Mouse (Mus musculus) myocyte (in vitro differentiated cells): ENCODE data around the gene Gucy1a1.

Source experiments
- E2F4 ChIP-seq: IDR thresholded peaks from one replicate; pipeline ENCODE4 v1.6.1; 2011; ENCODE audit warnings: mild to moderate bottlenecking, control low read depth, moderate library complexity; ENCODE audit not compliant: insufficient read depth
- MAX ChIP-seq: IDR thresholded peaks from one replicate; pipeline ENCODE4 v1.6.1; 2011; ENCODE audit warnings: low read depth, mild to moderate bottlenecking, control low read depth
- MYOD1 ChIP-seq, 3 experiments: IDR thresholded peaks; one replicate each; pipeline ENCODE4 v1.6.1; 2011; ENCODE audit warnings: control low read depth in 2 of 3, low read depth in 2 of 3, mild to moderate bottlenecking in 2 of 3, moderate library complexity in 1 of 3; ENCODE audit not compliant: insufficient read length in 2 of 3, control insufficient read depth in 1 of 3
- MYOG ChIP-seq, 3 experiments: IDR thresholded peaks; one replicate each; pipeline ENCODE4 v1.6.1; 2011; ENCODE audit warnings: control low read depth in 2 of 3, low read depth in 2 of 3, mild to moderate bottlenecking in 2 of 3; ENCODE audit not compliant: insufficient read length in 2 of 3, control insufficient read depth in 1 of 3, insufficient read depth in 1 of 3
- POLR2A ChIP-seq: IDR thresholded peaks from one replicate; pipeline ENCODE4 v1.6.1; 2011; ENCODE audit warnings: low read depth, mild to moderate bottlenecking, control low read depth, moderate library complexity; ENCODE audit not compliant: insufficient read length
- POLR2AphosphoS2 ChIP-seq: IDR thresholded peaks from one replicate; pipeline ENCODE4 v1.6.1; 2011; ENCODE audit warnings: low read depth, control low read depth; ENCODE audit not compliant: insufficient read length
- REST ChIP-seq: IDR thresholded peaks from one replicate; pipeline ENCODE4 v1.6.1; 2011; ENCODE audit warnings: mild to moderate bottlenecking, control low read depth, moderate library complexity; ENCODE audit not compliant: insufficient read depth, insufficient read length
- SRF ChIP-seq: IDR thresholded peaks from one replicate; pipeline ENCODE4 v1.6.1; 2011; ENCODE audit warnings: low read depth; ENCODE audit not compliant: control insufficient read depth, insufficient read length
- TCF12 ChIP-seq: IDR thresholded peaks from one replicate; pipeline ENCODE4 v1.6.1; 2011; ENCODE audit warnings: mild to moderate bottlenecking, control low read depth; ENCODE audit not compliant: poor library complexity, insufficient read depth, severe bottlenecking
- TCF3 ChIP-seq: IDR thresholded peaks from one replicate; pipeline ENCODE4 v1.6.1; 2011; ENCODE audit warnings: low read depth, control low read depth; ENCODE audit not compliant: insufficient read length
- USF1 ChIP-seq: IDR thresholded peaks from one replicate; pipeline ENCODE4 v1.6.1; 2011; ENCODE audit warnings: low read depth, mild to moderate bottlenecking, control low read depth, moderate library complexity

GRCm38 (mm10) chr3:82073741-82074181 lies 71.8 kb downstream of the Gucy1a1 start:
- TF ChIP-seq POLR2AphosphoS2 (no peak), POLR2A (no peak), TCF3 (no peak), REST (no peak), MAX (no peak), E2F4 (no peak), USF1 (no peak), MYOG (IDR thresholded peaks at IDR 0.05; ENCODE audit: control insufficient read depth in 1 of 3, insufficient read depth in 1 of 3, insufficient read length in 2 of 3, low read depth in 2 of 3) (no peak), SRF (no peak), MYOD1 (IDR thresholded peaks at IDR 0.05; ENCODE audit: control insufficient read depth in 1 of 3, insufficient read length in 2 of 3, low read depth in 2 of 3) (no peak), TCF12 (no peak)
